Mouse (Mus musculus) T-cell, adult 66 days (primary cell): ENCODE results near the gene Spdye4b. TPM values are rescaled to one million over a fixed set of nuclear protein-coding genes. Genes with fewer than 3 reads are reported as not detected.

Experiments used
- total RNA-seq, 2 experiments: library from RNA; stranded (reverse); gene quantifications; 3 replicates in 1 of 2; 4 replicates in 1 of 2; pipeline ENCODE4 v1.2.4; 2023

Gene Spdye4b
- not detected for total RNA-seq

DNA sequence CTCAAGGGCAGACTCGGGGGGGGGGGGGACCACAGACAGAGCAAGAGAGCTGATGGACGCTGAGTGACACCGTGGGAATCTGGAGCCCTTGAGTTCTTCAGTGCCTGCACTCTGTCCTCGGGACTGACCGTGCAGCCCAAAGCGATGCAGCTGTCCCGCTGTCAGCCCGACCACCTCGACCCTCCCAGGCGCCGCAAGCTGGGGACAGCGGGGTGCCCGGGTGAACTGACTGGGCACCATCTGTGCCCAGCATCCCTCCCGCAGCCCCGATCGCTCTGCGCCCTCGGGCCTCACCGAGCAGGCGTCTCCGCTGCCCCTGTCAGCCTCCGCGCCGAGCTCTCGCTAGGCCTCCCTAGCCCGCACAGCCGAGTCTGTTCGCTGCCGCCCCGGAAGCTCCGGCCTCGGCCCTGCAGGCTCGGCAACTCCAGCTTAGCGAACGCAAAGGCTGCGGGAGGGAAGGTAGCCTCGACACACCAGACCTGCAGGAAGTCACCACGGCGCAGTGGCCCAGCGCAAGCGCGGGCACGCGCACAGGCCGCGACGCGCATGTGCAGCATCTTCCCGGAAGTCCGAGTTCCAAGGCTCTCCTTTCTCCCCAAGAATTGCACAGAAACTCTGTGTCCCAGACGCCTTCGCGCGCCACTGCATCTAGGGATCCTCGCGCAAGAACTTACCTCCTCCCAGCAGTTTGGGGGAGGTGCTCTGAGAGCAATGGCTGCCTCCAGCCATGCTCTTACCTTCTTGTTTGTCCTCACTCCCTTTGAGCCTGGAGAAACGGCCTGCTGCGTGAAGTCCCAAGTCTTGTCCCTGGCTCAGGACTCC is at the start of gene Spdye4b, which contains the start of gene Rbak:
Gene Spdye4b, plus strand, starts transcription at position 763 of the 822 bp plus-strand sequence.
Gene Rbak, minus strand, starts transcription at position 521 of the 822 bp plus-strand sequence.

DNA sequence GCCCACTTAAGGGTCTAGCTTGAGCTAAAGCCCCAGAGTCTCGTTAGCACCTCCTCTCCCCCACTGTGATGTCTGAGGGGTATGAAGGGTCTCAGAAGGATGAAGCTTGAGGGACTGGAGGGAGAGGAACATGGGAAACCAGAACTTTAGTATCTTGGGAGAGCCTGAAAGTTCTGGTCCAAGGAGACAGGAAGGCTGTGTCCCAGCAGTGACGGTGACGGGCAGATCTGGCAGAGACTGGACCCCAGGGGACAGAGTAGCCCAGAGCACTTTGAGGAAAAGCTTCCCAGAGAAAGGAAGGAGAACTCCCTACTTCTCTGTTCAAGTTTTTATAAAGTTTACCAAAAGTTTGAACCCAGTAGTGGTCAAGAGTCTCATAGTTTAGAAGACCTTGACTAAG is 33.3 kb upstream of the Spdye4b start, which contains the start of gene Olfr718-ps1:
Gene Olfr718-ps1, minus strand, starts transcription at position 101 of the 400 bp plus-strand sequence.

DNA sequence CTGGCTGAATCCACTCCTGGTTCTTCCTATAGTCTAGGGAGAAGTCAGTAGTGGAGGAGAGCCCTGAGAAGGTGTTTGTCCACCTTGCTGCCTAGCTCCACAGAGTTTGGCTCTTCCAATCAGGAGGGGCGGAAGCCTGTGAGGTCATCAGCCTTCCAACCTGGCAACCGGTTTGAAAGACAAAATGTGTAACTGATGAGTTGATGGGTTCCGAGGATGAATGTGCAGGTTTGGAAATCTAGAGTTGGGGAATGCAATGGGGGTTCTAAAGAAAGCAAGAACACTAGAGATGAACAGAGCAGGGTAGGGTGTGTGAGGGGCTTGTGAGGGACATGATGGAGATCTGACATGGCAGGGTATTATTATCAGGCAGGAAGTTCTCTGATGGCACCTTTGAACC is 46.0 kb downstream of the Spdye4b start, which contains the start of gene Spdye4a:
Gene Spdye4a, minus strand, starts transcription at position 101 of the 400 bp plus-strand sequence.

DNA sequence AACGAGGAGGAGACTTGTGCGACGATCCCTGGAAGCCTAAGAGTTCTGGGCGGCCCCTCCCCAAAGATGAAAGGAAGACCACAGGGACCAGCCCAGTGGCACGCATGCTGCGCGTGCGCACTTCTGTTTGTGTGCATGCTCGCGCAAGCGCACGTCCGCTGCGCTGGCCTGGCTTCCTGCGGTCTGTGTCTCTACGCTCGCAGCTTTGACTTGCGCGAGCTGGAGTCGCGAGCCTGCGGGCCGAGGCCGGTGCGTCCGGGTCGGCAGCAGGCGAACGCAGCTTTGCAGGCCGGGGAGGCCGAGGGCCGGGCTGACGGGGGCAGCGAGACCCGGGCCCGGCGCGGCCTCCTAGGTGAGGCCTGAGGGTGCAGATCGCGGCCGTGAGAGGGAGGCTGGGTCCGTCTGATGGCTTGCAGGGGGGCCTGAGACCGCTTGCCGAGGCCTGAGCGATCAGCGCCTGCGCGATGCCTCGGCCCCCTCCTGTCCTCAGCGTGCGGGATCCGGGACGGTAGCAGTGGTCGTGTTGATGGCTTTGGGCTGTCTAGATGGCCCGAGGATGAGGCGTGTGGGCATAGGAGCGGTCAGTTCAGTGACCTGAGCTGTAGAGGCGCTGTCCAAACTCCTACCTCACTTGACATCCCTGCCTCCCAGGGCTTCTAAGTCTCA is 54.3 kb downstream of the Spdye4b start, which contains the start of gene Zfp12:
Gene Zfp12, plus strand, starts transcription at position 136 of the 666 bp plus-strand sequence.

Other genes starting within 250 kb of the Spdye4b start
- under 1 TPM; 0.44 to 0.50 TPM for gene Fscn1, start 220.7 kb upstream of the Spdye4b start, total RNA-seq
- gene Rnf216, start 68.0 kb upstream of the Spdye4b start, total RNA-seq: 10 to 100 TPM; 10.6 to 11.0 TPM
- gene Olfr718-ps1, start 33.4 kb upstream of the Spdye4b start, total RNA-seq: under 1 TPM in 1 of 2 experiments, not detected in 1; 0.44 TPM
- 10 to 100 TPM; 10.9 to 12.5 TPM for gene Rbak, start 242 bp upstream of the Spdye4b start, total RNA-seq
- not detected for gene Spdye4a, start 45.9 kb downstream of the Spdye4b start, total RNA-seq
- gene Zfp12, start 54.1 kb downstream of the Spdye4b start, total RNA-seq: 10 to 100 TPM; 36.1 to 37.2 TPM
- 1 to 10 TPM; 1.6 to 1.9 TPM for gene Zfp316, start 89.0 kb downstream of the Spdye4b start, total RNA-seq
- gene Zfp853, start 112.6 kb downstream of the Spdye4b start, total RNA-seq: 1 to 10 TPM; 1.3 to 2.1 TPM
- 10 to 100 TPM; 35.1 to 37.7 TPM for gene E130309D02Rik, start 134.3 kb downstream of the Spdye4b start, total RNA-seq
- 10 to 100 TPM; 58.3 to 67.9 TPM for gene Zdhhc4, start 148.2 kb downstream of the Spdye4b start, total RNA-seq
- gene Grid2ip, start 176.3 kb downstream of the Spdye4b start, total RNA-seq: not detected
- gene Kdelr2, start 222.8 kb downstream of the Spdye4b start, total RNA-seq: 10 to 100 TPM; 28.6 to 35.0 TPM